Mouse (Mus musculus): ENCODE measurements around the gene Cd247. TPM values are rescaled to one million over a fixed set of nuclear protein-coding genes. Genes with fewer than 3 reads are reported as not detected.
"Not testable (repeated sequence)": the region's sequence is repeated elsewhere in the genome, so short reads cannot be mapped to it uniquely, and the experiment has no call there.

Gene Cd247
- 100 to 1,000 TPM; 373 to 445 (median 435) TPM for polyA plus RNA-seq (2017; shearing (Covaris generic))

DNA sequence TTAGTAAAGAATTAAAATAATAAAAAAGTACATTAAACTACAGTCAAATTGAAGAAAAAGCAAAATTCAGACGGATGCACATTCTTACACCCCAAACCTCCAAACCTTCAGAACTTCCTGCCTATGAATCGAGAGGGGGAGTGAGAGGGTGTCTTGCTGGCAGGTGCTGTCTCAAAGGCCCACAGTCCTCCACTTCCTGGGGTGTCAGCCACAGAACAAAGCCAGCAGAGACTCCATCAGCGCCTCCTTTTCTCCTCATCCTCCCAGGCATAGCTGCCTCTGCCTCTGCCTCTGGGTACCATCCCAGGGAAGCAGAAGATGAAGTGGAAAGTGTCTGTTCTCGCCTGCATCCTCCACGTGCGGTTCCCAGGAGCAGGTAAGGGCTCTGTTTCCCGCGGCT, at the start of gene Cd247:
Gene Cd247, plus strand, starts transcription at position 171 of the 400 bp plus-strand sequence.
- ATAC-seq = peak; percentile 84

GRCm38 (mm10) chr1:165738985-165739384, 49.5 kb upstream of the Cd247 start:
- ATAC-seq = no peak

GRCm38 (mm10) chr1:165741989-165742388, 46.5 kb upstream of the Cd247 start:
- ATAC-seq = no peak

- ATAC-seq = no peak
Measured at GRCm38 (mm10) chr1:165748053-165748452, 40.4 kb upstream of the Cd247 start.

GRCm38 (mm10) chr1:165751142-165751541, 37.3 kb upstream of the Cd247 start:
- ATAC-seq = no peak

- no peak for ATAC-seq
Measured at GRCm38 (mm10) chr1:165751838-165752237, 36.6 kb upstream of the Cd247 start.

- ATAC-seq = no peak
Measured at GRCm38 (mm10) chr1:165754205-165754604, 34.3 kb upstream of the Cd247 start.

- ATAC-seq = no peak
Measured at GRCm38 (mm10) chr1:165755194-165755593, 33.3 kb upstream of the Cd247 start.

- no peak for ATAC-seq
Measured at GRCm38 (mm10) chr1:165761522-165762305, 26.8 kb upstream of the Cd247 start.

DNA sequence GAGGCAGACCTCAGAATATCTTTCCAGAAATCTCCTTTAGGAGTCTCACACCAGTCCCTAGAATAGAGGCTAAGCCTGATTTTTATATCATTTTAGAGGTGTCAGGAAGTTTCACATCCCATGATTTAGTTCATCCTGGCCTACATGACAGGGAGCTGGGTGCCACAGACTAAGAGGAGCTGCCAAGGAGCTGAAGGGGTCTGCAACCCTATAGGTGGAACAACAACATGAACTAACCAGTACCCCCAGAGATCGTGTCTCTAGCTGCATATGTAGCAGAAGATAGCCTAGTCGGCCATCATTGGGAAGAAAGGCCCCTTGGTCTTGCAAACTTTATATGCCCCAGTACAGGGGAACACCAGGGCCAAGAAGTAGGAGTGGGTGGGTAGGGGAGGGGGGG, 26.0 kb upstream of the Cd247 start:
- not testable (repeated sequence) for ATAC-seq

- peak; percentile 53 for ATAC-seq
Measured at GRCm38 (mm10) chr1:165762914-165763634, 25.4 kb upstream of the Cd247 start.

DNA sequence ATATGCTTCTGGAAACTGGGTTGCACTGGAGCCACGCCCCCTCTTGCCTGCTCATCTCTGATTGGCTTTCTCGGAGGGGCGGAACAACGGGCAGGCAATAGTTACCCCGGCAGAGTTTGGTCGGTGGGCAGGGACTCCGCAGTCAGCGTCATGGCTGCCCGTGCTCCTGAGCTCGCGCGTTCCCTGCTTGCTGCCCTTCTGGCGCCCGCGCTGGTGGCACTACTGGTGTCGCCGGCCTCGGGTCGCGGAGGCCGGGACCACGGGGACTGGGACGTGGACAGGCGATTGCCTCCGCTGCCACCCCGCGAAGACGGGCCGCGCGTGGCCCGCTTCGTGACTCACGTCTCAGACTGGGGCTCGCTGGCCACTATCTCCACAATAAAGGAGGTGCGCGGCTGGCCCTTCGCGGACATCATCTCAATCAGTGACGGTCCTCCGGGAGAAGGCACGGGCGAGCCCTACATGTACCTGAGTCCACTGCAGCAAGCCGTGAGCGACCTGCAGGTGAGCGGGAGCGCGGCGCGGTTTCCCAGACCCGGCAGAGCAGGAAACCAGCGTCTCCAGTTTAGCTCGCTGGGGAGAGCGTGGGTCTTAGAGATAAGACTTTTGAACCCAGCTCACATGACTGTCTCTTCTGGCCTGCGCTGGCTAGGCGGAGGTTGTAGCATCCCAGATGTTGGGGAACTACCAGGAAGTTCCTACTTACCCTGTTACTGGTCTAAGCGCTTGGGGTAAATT, 24.7 kb upstream of the Cd247 start, which contains the start of gene Creg1:
Gene Creg1, plus strand, starts transcription at position 112 of the 738 bp plus-strand sequence.
- peak; percentile 99 for ATAC-seq

- no peak for ATAC-seq
Measured at GRCm38 (mm10) chr1:165764571-165764970, 23.9 kb upstream of the Cd247 start.

GRCm38 (mm10) chr1:165765041-165765440, 23.4 kb upstream of the Cd247 start:
- ATAC-seq = no peak

DNA sequence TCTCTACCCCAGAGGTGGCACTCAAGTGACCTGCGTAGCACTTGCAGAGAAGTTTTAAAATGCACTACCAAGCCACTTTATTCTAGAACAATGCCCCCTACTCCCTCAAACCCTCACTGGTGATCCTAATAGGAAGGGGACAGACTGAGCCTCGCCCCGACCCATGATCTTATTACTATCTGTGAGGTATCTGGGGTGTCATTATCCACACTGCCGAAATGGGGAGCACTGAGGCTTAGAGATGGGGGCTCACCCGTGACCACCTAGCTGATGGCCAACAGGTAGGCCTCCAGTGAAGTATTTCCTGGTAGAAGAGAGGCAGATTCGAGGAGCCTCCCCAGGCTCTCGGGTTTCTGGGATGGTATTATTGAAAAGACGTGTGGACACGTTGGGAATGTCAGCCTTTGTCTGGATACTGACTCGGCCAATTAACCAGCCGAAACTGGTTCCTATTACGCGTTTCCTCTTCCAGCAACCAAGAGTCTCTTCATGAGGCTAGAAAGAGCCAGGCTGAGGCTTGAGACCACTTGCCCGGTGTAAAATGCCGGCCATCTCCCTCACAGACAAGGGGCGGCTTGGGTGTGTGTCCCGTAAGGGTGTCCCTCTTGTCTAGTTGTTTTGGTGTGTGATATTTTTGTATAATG, 22.7 kb upstream of the Cd247 start:
- ATAC-seq = no peak

DNA sequence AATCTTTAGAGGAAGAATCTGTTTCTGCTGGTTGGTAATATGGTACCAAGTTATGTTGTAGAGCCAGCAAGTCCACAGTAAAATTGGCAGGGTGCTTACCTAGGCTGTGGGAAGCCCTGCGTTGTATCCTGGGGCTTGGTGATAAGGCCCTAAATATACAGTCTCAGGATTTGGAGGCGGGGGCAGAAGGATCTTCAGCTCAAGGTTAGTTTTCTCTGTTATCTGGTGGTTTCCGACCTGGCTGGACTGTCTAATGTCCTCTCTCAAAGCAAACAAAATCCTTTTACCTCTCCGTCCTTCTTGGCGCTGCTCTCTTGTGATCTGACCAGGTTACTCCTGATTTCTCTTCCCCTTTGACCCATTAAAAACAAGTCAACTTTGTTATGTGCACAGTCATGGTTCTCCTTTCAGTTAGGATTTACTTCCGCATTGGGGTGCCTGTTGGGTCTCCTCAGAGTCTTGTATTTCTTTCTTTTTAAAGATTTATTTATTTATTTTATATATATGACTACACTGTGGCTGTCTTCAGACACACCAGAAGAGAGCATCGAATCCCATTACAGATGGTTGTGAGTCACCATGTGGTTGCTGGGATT, 22.1 kb upstream of the Cd247 start:
- no peak for ATAC-seq

- ATAC-seq = no peak
Measured at GRCm38 (mm10) chr1:165768894-165769512, 19.5 kb upstream of the Cd247 start.

GRCm38 (mm10) chr1:165770181-165770759, 18.2 kb upstream of the Cd247 start:
- no peak for ATAC-seq

DNA sequence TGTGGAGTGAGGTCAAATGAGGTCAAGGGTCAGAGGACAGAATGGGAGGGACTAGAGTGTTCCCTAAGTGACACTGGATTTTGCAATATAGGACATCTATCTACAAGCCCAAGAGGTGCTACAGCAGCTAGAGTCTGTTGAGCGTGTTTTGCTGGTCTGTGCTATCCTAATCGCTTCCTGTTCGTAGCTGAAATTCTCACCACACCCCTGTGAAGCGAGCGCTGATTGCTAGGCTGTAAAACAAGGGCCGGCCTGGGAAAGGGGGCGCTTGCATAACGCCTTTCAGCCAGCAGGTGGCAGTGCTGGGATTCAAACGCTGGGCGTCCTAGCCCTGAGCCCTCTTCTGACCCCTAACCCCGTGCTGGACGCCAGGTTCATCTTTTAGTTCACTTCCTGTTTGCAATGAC, 17.0 kb upstream of the Cd247 start:
- ATAC-seq = peak; percentile 86

GRCm38 (mm10) chr1:165771998-165772397, 16.5 kb upstream of the Cd247 start:
- ATAC-seq = no peak

All from inflammation-experienced regulatory T-cells, adult 6 months (primary cell).